Mouse (Mus musculus): ENCODE data around the gene Grk6. TPM values are rescaled to one million over a fixed set of nuclear protein-coding genes. Genes with fewer than 3 reads are reported as not detected.

The Grk6 gene
- total and polyA plus RNA-seq, 3 experiments, result 83.2 to 96.7 TPM; not detected in 1

GRCm38 (mm10) chr13:55400039-55400346 lies 44.9 kb upstream of the Grk6 start:
- DNase-seq (ENCODE audit: low read depth, low spot score), result no peak
- Histone ChIP-seq H3K27me3 (ENCODE audit: control insufficient read depth in 1 of 2, insufficient read depth in 2 of 2, low read length in 2 of 2) (peaks cover 2 to 11% of the 10 kb centered on the region in 2 experiments; a peak in 3 of 4 replicates), H3K79me2 (ENCODE audit: control insufficient read depth, insufficient read depth, low read length, poor library complexity) (no peaks in the 10 kb centered on the region), H3K4me1 (ENCODE audit: control insufficient read depth in 1 of 2, insufficient read depth in 2 of 2, low read length in 2 of 2) (no peaks in the 10 kb centered on the region), H3K27ac (ENCODE audit: control insufficient read depth, low read depth, low read length) (no peak overlapping the region), H3K9me3 (replicated peaks; ENCODE audit: insufficient read depth, low read length) (no peaks in the 10 kb centered on the region), H3K4me3 (ENCODE audit: control insufficient read depth in 1 of 2, insufficient read depth in 1 of 2, low read depth in 2 of 2, low read length in 2 of 2) (no peak overlapping the region), H3K9ac (ENCODE audit: control insufficient read depth, low read depth, low read length, poor library complexity, severe bottlenecking) (no peak overlapping the region), H3K36me3 (ENCODE audit: control insufficient read depth in 1 of 2, insufficient read depth in 2 of 2, low read length in 2 of 2) (no peaks in the 10 kb centered on the region)
- TF ChIP-seq POLR2A (IDR thresholded peaks at IDR 0.05; ENCODE audit: control insufficient read depth in 1 of 2, insufficient read depth in 1 of 2, low read depth in 1 of 2, low read length in 2 of 2, poor library complexity in 1 of 2) (no peak), POLR2AphosphoS2 (IDR thresholded peaks at IDR 0.05; ENCODE audit: low read length) (no peak), KAT2A (conservative IDR thresholded peaks at IDR 0.05; ENCODE audit: low read depth, low read length) (no peak), CHD2 (IDR thresholded peaks at IDR 0.05; ENCODE audit: low read length) (no peak), ELF1 (IDR thresholded peaks at IDR 0.05; ENCODE audit: low read depth, low read length) (no peak), CTCF (IDR thresholded peaks at IDR 0.05 in 2 of 3, conservative IDR thresholded peaks at IDR 0.05 in 1 of 3; ENCODE audit: control insufficient read depth in 1 of 3, insufficient read depth in 1 of 3, low read depth in 2 of 3, low read length in 3 of 3, poor library complexity in 1 of 3, severe bottlenecking in 1 of 3) (no peak), USF2 (IDR thresholded peaks at IDR 0.05; ENCODE audit: borderline replicate concordance in 1 of 2, insufficient read depth in 1 of 2, low read depth in 1 of 2, low read length in 2 of 2) (no peak), POLR2AphosphoS5 (IDR thresholded peaks at IDR 0.05; ENCODE audit: borderline replicate concordance, low read depth, low read length) (no peak), E2F4 (IDR thresholded peaks at IDR 0.05; ENCODE audit: borderline replicate concordance, low read depth, low read length) (no peak), SIN3A (IDR thresholded peaks at IDR 0.05; ENCODE audit: low read length) (no peak), MYC (IDR thresholded peaks at IDR 0.05; ENCODE audit: low read depth, low read length) (no peak), MAZ (IDR thresholded peaks at IDR 0.05; ENCODE audit: low read depth, low read length) (no peak), ETS1 (IDR thresholded peaks at IDR 0.05; ENCODE audit: low read depth, low read length) (no peak), ZC3H11A (IDR thresholded peaks at IDR 0.05; ENCODE audit: low read depth, low read length) (no peak), MEF2A (IDR thresholded peaks at IDR 0.05; ENCODE audit: extremely low read depth, insufficient replicate concordance, low read depth, low read length, poor library complexity, severe bottlenecking) (no peak), TCF12 (IDR thresholded peaks at IDR 0.05; ENCODE audit: low read depth, low read length) (no peak), ZKSCAN1 (IDR thresholded peaks at IDR 0.05; ENCODE audit: low read depth, low read length) (no peak), TAL1 (IDR thresholded peaks at IDR 0.05; ENCODE audit: low read length) (no peak), MAFK (IDR thresholded peaks at IDR 0.05; ENCODE audit: borderline replicate concordance, low read depth, low read length) (no peak)

- Histone ChIP-seq H3K36me3 (ENCODE audit: control insufficient read depth in 1 of 2, insufficient read depth in 2 of 2, low read length in 2 of 2) (no peaks in the 10 kb centered on the region), H3K27ac (ENCODE audit: control insufficient read depth, low read depth, low read length) (no peak overlapping the region), H3K27me3 (ENCODE audit: control insufficient read depth in 1 of 2, insufficient read depth in 2 of 2, low read length in 2 of 2) (peaks cover 2 to 11% of the 10 kb centered on the region in 2 experiments; a peak in 3 of 4 replicates), H3K9ac (ENCODE audit: control insufficient read depth, low read depth, low read length, poor library complexity, severe bottlenecking) (no peak overlapping the region), H3K9me3 (replicated peaks; ENCODE audit: insufficient read depth, low read length) (no peaks in the 10 kb centered on the region), H3K79me2 (ENCODE audit: control insufficient read depth, insufficient read depth, low read length, poor library complexity) (no peaks in the 10 kb centered on the region), H3K4me1 (ENCODE audit: control insufficient read depth in 1 of 2, insufficient read depth in 2 of 2, low read length in 2 of 2) (0 out of 4 replicates have a peak, but pooled peaks cover 0 to 3% of the 10 kb centered on the region in 2 experiments), H3K4me3 (ENCODE audit: control insufficient read depth in 1 of 2, insufficient read depth in 1 of 2, low read depth in 2 of 2, low read length in 2 of 2) (no peak overlapping the region)
- no peak for DNase-seq (ENCODE audit: low read depth, low spot score)
- no peak for TF ChIP-seq UBTF (IDR thresholded peaks at IDR 0.05; ENCODE audit: borderline replicate concordance, insufficient read depth, low read depth, low read length)
- TF ChIP-seq KAT2A (conservative IDR thresholded peaks at IDR 0.05; ENCODE audit: low read depth, low read length), result no peak
- no peak for TF ChIP-seq HCFC1 (IDR thresholded peaks at IDR 0.05; ENCODE audit: low read depth, low read length)
- TF ChIP-seq MAFK (IDR thresholded peaks at IDR 0.05; ENCODE audit: borderline replicate concordance, low read depth, low read length), result no peak
- no peak for TF ChIP-seq ZMIZ1 (IDR thresholded peaks at IDR 0.05; ENCODE audit: low read depth, low read length)
Observed at GRCm38 (mm10) chr13:55403266-55403665, 41.6 kb upstream of the Grk6 start.
